ENCODE assay signal across 15 mouse cellular contexts in genomic region chr12:120015201-120015600, GRCm38 (mm10).
DNase-seq lines count a peak whose midpoint lies in the region; ATAC-seq and TF ChIP-seq lines count a peak whose summit lies in the region.
"Had no signal": no experiment of that assay in that cellular context is flagged by ENCODE, and none has a peak within 500 bp of the region (broad histone marks: within the 10 kb centered on the region; RNA-seq: fewer than 3 reads in every experiment).

No protein-coding gene starts in this region.

- ATAC-seq in forebrain, embryonic 12.5 days (ENCODE audit: low FRiP score): peak; percentile 87
- peak; percentile 72 for ATAC-seq in hindbrain, embryonic 13.5 days (ENCODE audit: low FRiP score)
- ATAC-seq in midbrain, embryonic 16.5 days: peak; percentile 51; the same call in 1 of the 2 replicates
- no peak for ATAC-seq in erythroblast, adult 5-6 weeks (replicated peaks; ENCODE audit: low FRiP score, poor library complexity, severe bottlenecking)
- ATAC-seq: Patski had no signal

- H3K27ac ChIP-seq in layer of hippocampus, adult 2 months: peak overlapping the region; percentile 61
- H3K27ac ChIP-seq in forebrain, embryonic 12.5 days: no peak overlapping the region
- no peak overlapping the region for H3K27ac ChIP-seq in hindbrain, embryonic 13.5 days
- H3K27ac ChIP-seq in midbrain, embryonic 16.5 days (ENCODE audit: low read length): no peak overlapping the region
- H3K27ac ChIP-seq: heart, embryonic 13.5 days; liver, embryonic 13.5 days had no signal

- H3K36me3 ChIP-seq in forebrain, embryonic 12.5 days (replicated peaks): no peaks in the 10 kb centered on the region
- H3K36me3 ChIP-seq in hindbrain, embryonic 13.5 days: no peaks in the 10 kb centered on the region
- no peaks in the 10 kb centered on the region; the same call in 1 of the 2 replicates for H3K36me3 ChIP-seq in midbrain, embryonic 16.5 days (ENCODE audit: control insufficient read depth, insufficient read depth, low read length)
- H3K36me3 ChIP-seq: heart, embryonic 13.5 days; liver, embryonic 13.5 days had no signal

- no peak for DNase-seq in layer of hippocampus, adult 2 months (ENCODE audit: low spot score in 2 of 2)
- no peak for DNase-seq in layer of hippocampus, postnatal 14 days (ENCODE audit: low spot score in 2 of 2)
- DNase-seq in testis, postnatal 10 days (ENCODE audit: low spot score): no peak
- no peak for DNase-seq in thymus, postnatal 36 days
- DNase-seq: cerebellum, adult 2 months; kidney, adult 18-20 months; kidney, postnatal 14 days; layer of hippocampus, postnatal 36 days; liver, embryonic 13.5 days had no signal

- 6% methylated on average over 1 of the region's 1 CpGs for WGBS in forebrain, embryonic 12.5 days
- WGBS in hindbrain, embryonic 13.5 days: 11% methylated on average over 1 of the region's 1 CpGs
- 12% methylated on average over 1 of the region's 1 CpGs for WGBS in midbrain, embryonic 16.5 days

- H3K27me3 ChIP-seq in forebrain, embryonic 12.5 days: no peaks in the 10 kb centered on the region
- no peaks in the 10 kb centered on the region for H3K27me3 ChIP-seq in hindbrain, embryonic 13.5 days
- H3K27me3 ChIP-seq in midbrain, embryonic 16.5 days (ENCODE audit: control insufficient read depth, insufficient read depth, low read depth, low read length): no peaks in the 10 kb centered on the region
- H3K27me3 ChIP-seq: heart, embryonic 13.5 days; liver, embryonic 13.5 days had no signal

- no peak overlapping the region for H3K4me3 ChIP-seq in layer of hippocampus, adult 2 months
- no peak overlapping the region for H3K4me3 ChIP-seq in forebrain, embryonic 12.5 days (replicated peaks)
- H3K4me3 ChIP-seq in hindbrain, embryonic 13.5 days: no peak overlapping the region
- no peak overlapping the region for H3K4me3 ChIP-seq in midbrain, embryonic 16.5 days (ENCODE audit: low read depth, low read length)
- H3K4me3 ChIP-seq: heart, embryonic 13.5 days; liver, embryonic 13.5 days had no signal

- no peak overlapping the region for H3K9ac ChIP-seq in forebrain, embryonic 12.5 days
- no peak overlapping the region for H3K9ac ChIP-seq in hindbrain, embryonic 13.5 days
- H3K9ac ChIP-seq in midbrain, embryonic 16.5 days (ENCODE audit: low read depth, low read length): no peak overlapping the region
- H3K9ac ChIP-seq: heart, embryonic 13.5 days; liver, embryonic 13.5 days had no signal

- H3K4me1 ChIP-seq in forebrain, embryonic 12.5 days: peaks cover 10% of the 10 kb centered on the region
- peaks cover 7% of the 10 kb centered on the region; the same call in 1 of the 2 replicates for H3K4me1 ChIP-seq in hindbrain, embryonic 13.5 days (replicated peaks)
- H3K4me1 ChIP-seq in midbrain, embryonic 16.5 days (ENCODE audit: control insufficient read depth, insufficient read depth, low read length): peaks cover 4% of the 10 kb centered on the region
- H3K4me1 ChIP-seq: heart, embryonic 13.5 days; liver, embryonic 13.5 days had no signal

- no peaks in the 10 kb centered on the region for H3K9me3 ChIP-seq in forebrain, embryonic 12.5 days
- H3K9me3 ChIP-seq in hindbrain, embryonic 13.5 days: no peaks in the 10 kb centered on the region
- no peaks in the 10 kb centered on the region for H3K9me3 ChIP-seq in midbrain, embryonic 16.5 days (replicated peaks; ENCODE audit: control insufficient read depth, low read length, poor library complexity, severe bottlenecking)
- H3K9me3 ChIP-seq: heart, embryonic 13.5 days; liver, embryonic 13.5 days had no signal

- H3K4me2 ChIP-seq in forebrain, embryonic 12.5 days: no peak overlapping the region
- no peak overlapping the region for H3K4me2 ChIP-seq in hindbrain, embryonic 13.5 days
- no peak overlapping the region for H3K4me2 ChIP-seq in midbrain, embryonic 16.5 days (ENCODE audit: low read length)
- H3K4me2 ChIP-seq: heart, embryonic 13.5 days; liver, embryonic 13.5 days had no signal

- TF ChIP-seq CTCF in layer of hippocampus, adult 2 months (conservative IDR thresholded peaks at IDR 0.05): no peak
